Mouse (Mus musculus): ENCODE data around the gene Olfr702. TPM values are rescaled to one million over a fixed set of nuclear protein-coding genes. Genes with fewer than 3 reads are reported as not detected.

Olfr702 gene
- polyA plus RNA-seq (2015; fragmentation: Nextera tagmentation; extraction: Ambion mirVana), result not detected in 2 replicates

DNA sequence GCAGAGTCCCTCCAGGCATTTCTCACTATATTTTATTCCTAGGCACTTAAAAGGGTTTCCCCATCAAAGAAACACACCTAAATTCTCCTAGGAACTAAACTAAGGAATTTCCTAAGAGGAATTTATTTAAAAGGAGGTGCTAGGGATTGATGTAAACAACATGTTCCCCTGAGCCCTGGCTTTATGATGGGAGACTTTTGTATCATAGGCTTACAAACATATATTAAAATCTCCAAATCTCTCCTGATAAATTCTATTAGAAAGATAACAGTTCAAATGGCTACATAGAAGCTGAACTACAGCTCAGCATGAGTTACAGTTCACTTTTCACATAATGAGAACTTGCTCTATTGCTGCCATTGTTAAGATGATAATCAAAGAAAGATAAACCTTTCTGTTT, at the start of gene Olfr702:
TSS of gene Olfr702 (minus strand) at position 101 of the 400 bp plus-strand sequence.

DNA sequence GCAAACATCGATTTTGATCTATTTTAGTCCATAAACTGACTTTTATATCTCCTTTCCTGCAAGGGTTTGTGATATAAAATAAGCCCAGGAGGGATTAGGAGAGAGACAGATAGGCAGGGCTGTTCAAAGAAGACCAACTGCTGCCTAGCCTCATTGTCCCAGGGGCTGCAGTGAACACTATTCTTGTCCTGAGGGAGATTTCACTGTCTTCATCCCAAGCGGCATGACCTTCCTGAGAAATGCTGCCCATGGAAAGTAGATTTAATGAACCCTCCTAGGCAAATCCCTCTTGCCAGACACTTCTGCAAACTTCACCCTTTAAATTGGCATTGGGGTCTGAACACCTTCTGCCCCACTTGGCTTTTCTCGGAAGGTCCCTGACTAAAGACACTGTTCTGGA, 43.1 kb upstream of the Olfr702 start, which contains the start of gene Olfr705:
TSS of gene Olfr705 (minus strand) at position 101 of the 400 bp plus-strand sequence.

DNA sequence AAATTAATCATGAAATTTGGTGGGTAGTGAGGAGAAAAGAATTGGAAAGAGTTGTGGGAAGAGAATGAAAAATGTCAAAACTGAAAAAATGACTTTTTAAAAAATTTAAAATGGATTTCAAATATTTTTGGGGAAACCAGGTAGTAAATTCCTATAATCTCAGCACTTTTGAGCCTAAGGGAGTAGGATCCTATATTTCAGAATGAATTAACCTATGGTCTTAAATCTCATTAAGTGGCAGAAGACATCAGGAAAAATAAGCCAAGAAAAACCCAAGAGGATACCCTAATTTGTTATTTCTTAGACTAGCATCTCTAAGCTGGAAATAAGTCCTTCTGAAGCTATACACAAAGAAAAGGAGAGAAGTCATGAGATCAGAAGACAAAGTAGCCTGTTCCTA, 29.2 kb upstream of the Olfr702 start, which contains the start of gene Olfr704:
TSS of gene Olfr704 (plus strand) at position 301 of the 400 bp plus-strand sequence.

DNA sequence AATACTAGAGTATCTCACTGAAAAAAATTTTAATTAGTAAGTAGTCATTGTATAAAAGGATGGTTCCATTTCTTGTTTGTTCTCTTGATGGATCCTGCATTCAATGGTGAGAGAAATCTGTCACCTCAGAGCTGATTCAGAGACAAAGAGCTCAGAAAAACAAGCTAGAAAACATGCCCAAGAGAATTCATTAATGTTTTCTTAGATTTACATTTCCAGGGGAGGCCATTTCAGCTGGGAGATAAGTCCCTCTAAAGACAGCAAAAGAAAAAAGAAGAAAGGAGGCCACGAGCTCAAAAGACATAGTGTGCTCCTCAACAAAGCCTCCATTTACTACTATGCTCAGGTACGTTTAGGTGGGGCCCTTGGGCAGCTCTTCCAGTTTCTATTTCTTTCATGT, 9.4 kb upstream of the Olfr702 start, which contains the start of gene Olfr703:
TSS of gene Olfr703 (plus strand) at position 301 of the 400 bp plus-strand sequence.

DNA sequence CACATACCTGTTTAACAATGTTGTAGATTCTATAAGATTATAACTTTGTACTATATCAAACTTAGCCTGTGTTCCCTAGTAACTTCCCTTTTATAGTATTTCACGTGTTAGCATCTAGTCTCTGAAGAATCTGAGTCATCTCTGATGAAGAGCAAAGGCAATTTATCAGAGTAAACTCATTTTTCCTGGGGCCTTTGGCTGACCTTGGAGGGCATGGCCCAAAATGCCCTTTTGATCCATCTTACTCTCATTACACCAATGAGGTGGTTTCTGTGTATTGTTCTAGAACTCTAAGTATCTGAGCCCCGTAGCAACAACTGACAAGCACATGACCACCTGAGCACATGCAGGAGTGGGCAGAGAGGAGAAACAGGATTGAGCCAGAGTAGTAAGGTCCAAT, 19.9 kb downstream of the Olfr702 start, which contains the start of gene Olfr701:
TSS of gene Olfr701 (plus strand) at position 301 of the 400 bp plus-strand sequence.

DNA sequence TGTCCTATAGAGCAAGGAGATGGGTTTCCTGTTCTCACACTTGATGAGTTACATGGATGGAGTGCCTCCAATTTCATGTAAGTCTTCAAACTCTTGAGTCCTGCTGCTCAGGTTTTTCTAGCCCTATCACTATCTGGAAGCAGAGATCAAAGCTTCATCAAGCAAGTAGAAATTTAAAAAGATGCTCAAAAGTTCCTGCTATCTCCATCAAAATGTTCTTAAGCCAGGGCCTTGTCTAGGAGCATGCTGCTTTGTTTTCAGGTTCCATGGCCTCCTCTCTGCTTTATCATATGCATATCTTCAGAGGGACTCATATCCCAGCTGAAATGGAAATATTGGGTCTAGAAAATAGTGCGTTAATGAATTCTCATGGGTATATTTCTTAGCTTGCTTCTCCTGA, 25.0 kb downstream of the Olfr702 start, which contains the start of gene Olfr700:
TSS of gene Olfr700 (minus strand) at position 101 of the 400 bp plus-strand sequence.

DNA sequence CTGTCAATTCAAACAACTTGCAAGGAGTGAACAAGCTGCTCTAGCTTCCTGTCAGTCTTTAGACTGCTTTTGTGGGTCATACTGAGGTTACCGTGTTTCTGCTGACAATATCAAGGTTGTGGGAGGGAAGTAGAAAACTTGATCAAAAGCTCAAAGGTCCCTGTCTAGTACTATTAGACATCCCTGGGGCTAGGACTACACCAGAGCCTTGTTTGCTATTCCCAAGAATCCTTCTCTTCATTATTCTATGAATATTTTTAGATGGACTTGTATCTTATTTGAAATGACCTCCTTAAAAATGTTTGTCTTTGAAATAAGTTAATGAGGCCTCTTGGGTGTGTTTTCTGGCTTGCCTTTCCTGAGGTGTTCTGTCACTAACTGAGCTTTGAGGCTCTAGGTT, 40.6 kb downstream of the Olfr702 start, which contains the start of gene Olfr699:
TSS of gene Olfr699 (minus strand) at position 101 of the 400 bp plus-strand sequence.

Other genes with a start within 250 kb of the Olfr702 start
- gene Olfr693, start 153.3 kb downstream of the Olfr702 start, polyA plus RNA-seq (2015; fragmentation: Nextera tagmentation; extraction: Ambion mirVana), result not detected in 2 replicates
- not detected in 2 replicates for gene Olfr694, start 142.1 kb downstream of the Olfr702 start, polyA plus RNA-seq (2015; fragmentation: Nextera tagmentation; extraction: Ambion mirVana)
- not detected in 2 replicates for gene Olfr695, start 117.5 kb downstream of the Olfr702 start, polyA plus RNA-seq (2015; fragmentation: Nextera tagmentation; extraction: Ambion mirVana)
- gene Olfr697, start 91.5 kb downstream of the Olfr702 start, polyA plus RNA-seq (2015; fragmentation: Nextera tagmentation; extraction: Ambion mirVana), result not detected in 2 replicates
- not detected in 2 replicates for gene Olfr698, start 78.5 kb downstream of the Olfr702 start, polyA plus RNA-seq (2015; fragmentation: Nextera tagmentation; extraction: Ambion mirVana)
- not detected in 2 replicates for gene Olfr699, start 40.7 kb downstream of the Olfr702 start, polyA plus RNA-seq (2015; fragmentation: Nextera tagmentation; extraction: Ambion mirVana)
- gene Olfr700, start 25.1 kb downstream of the Olfr702 start, polyA plus RNA-seq (2015; fragmentation: Nextera tagmentation; extraction: Ambion mirVana), result not detected in 2 replicates
- gene Olfr701, start 19.8 kb downstream of the Olfr702 start, polyA plus RNA-seq (2015; fragmentation: Nextera tagmentation; extraction: Ambion mirVana), result not detected in 2 replicates
- gene Olfr703, start 9.5 kb upstream of the Olfr702 start, polyA plus RNA-seq (2015; fragmentation: Nextera tagmentation; extraction: Ambion mirVana), result not detected in 2 replicates
- not detected in 2 replicates for gene Olfr704, start 29.3 kb upstream of the Olfr702 start, polyA plus RNA-seq (2015; fragmentation: Nextera tagmentation; extraction: Ambion mirVana)
- not detected in 2 replicates for gene Olfr705, start 43.0 kb upstream of the Olfr702 start, polyA plus RNA-seq (2015; fragmentation: Nextera tagmentation; extraction: Ambion mirVana)
- gene Olfr706, start 54.3 kb upstream of the Olfr702 start, polyA plus RNA-seq (2015; fragmentation: Nextera tagmentation; extraction: Ambion mirVana), result not detected in 2 replicates
- gene Olfr707, start 67.3 kb upstream of the Olfr702 start, polyA plus RNA-seq (2015; fragmentation: Nextera tagmentation; extraction: Ambion mirVana), result not detected in 2 replicates
- gene Olfr1532-ps1, start 74.1 kb upstream of the Olfr702 start, polyA plus RNA-seq (2015; fragmentation: Nextera tagmentation; extraction: Ambion mirVana), result not detected in 2 replicates
- gene Olfr709-ps1, start 98.3 kb upstream of the Olfr702 start, polyA plus RNA-seq (2015; fragmentation: Nextera tagmentation; extraction: Ambion mirVana), result not detected in 2 replicates
- gene Olfr710, start 114.4 kb upstream of the Olfr702 start, polyA plus RNA-seq (2015; fragmentation: Nextera tagmentation; extraction: Ambion mirVana), result not detected in 2 replicates
- gene Olfr6, start 130.0 kb upstream of the Olfr702 start, polyA plus RNA-seq (2015; fragmentation: Nextera tagmentation; extraction: Ambion mirVana), result not detected in 2 replicates
- not detected in 2 replicates for gene Olfr711, start 141.6 kb upstream of the Olfr702 start, polyA plus RNA-seq (2015; fragmentation: Nextera tagmentation; extraction: Ambion mirVana)
- gene Olfr2, start 172.2 kb upstream of the Olfr702 start, polyA plus RNA-seq (2015; fragmentation: Nextera tagmentation; extraction: Ambion mirVana), result not detected in 2 replicates
- gene Olfr713, start 197.3 kb upstream of the Olfr702 start, polyA plus RNA-seq (2015; fragmentation: Nextera tagmentation; extraction: Ambion mirVana), result not detected in 2 replicates
- not detected in 2 replicates for gene Olfr714, start 237.1 kb upstream of the Olfr702 start, polyA plus RNA-seq (2015; fragmentation: Nextera tagmentation; extraction: Ambion mirVana)